Comparison of ENCODE assay signal across 8 mouse cellular contexts in genomic region chr16:94782110-94782946, GRCm38 (mm10).
DNase-seq lines count a peak whose midpoint lies in the region; ATAC-seq lines count a peak whose summit lies in the region.

No protein-coding gene starts in this region.

- no peak overlapping the region for H3K27ac ChIP-seq in lung, embryonic 16.5 days (ENCODE audit: low read length)

- 66% methylated on average over 24 of the region's 24 CpGs for WGBS in lung, embryonic 16.5 days

- DNase-seq in lung, postnatal 36 days, result no peak
- DNase-seq in layer of hippocampus, adult 9-11 months, result peak; percentile 81
- peak; percentile 48 for DNase-seq in right cerebral cortex, postnatal 14 days
- no peak for DNase-seq in thymus, postnatal 25 days
- no peak for DNase-seq in ovary, postnatal 10 days (ENCODE audit: low spot score)
- no peak for DNase-seq in heart, postnatal 14 days

- H3K27me3 ChIP-seq in lung, embryonic 16.5 days (ENCODE audit: control insufficient read depth, insufficient read depth, low read depth, low read length), result no peaks in the 10 kb centered on the region

- intact Hi-C loops in heart, postnatal 14 days (cut with DNase I), result no loop called here

- peaks cover 3% of the 10 kb centered on the region; the same call in 1 of the 2 replicates for H3K4me1 ChIP-seq in lung, embryonic 16.5 days (replicated peaks; ENCODE audit: control insufficient read depth, insufficient read depth, low read length)

- no peaks in the 10 kb centered on the region for H3K36me3 ChIP-seq in lung, embryonic 16.5 days (ENCODE audit: control insufficient read depth, insufficient read depth, low read length)

- ATAC-seq in lung, embryonic 16.5 days (ENCODE audit: low read depth), result peak; percentile 79
- ATAC-seq in frontal cortex, adult (ENCODE audit: low TSS enrichment), result peak; percentile 83

- H3K4me2 ChIP-seq in lung, embryonic 16.5 days (ENCODE audit: low read depth, low read length), result no peak overlapping the region

- no peak overlapping the region for H3K4me3 ChIP-seq in lung, embryonic 16.5 days (ENCODE audit: low read length)

- no peaks in the 10 kb centered on the region for H3K9me3 ChIP-seq in lung, embryonic 16.5 days (ENCODE audit: control insufficient read depth, low read length)

- no peak overlapping the region for H3K9ac ChIP-seq in lung, embryonic 16.5 days (ENCODE audit: low read length)

Comparison
In these comparisons a context has a peak if more than half of its experiments do, and no peak if none do; other contexts are left out.
1. DNase-seq: peak in layer of hippocampus, adult 9-11 months (single experiment) and right cerebral cortex, postnatal 14 days (single experiment); none in lung, postnatal 36 days (single experiment), thymus, postnatal 25 days (single experiment), ovary, postnatal 10 days (single experiment) and heart, postnatal 14 days (0 of 2).